Mouse (Mus musculus): ENCODE data around the gene Chrna9. TPM values are rescaled to one million over a fixed set of nuclear protein-coding genes. Genes with fewer than 3 reads are reported as not detected.
"Not testable (repeated sequence)": the region's sequence is repeated elsewhere in the genome, so short reads cannot be mapped to it uniquely, and the experiment has no call there.

Gene Chrna9
- total RNA-seq, 2 experiments from 2014 or later: 0.46 to 0.80 TPM

DNA sequence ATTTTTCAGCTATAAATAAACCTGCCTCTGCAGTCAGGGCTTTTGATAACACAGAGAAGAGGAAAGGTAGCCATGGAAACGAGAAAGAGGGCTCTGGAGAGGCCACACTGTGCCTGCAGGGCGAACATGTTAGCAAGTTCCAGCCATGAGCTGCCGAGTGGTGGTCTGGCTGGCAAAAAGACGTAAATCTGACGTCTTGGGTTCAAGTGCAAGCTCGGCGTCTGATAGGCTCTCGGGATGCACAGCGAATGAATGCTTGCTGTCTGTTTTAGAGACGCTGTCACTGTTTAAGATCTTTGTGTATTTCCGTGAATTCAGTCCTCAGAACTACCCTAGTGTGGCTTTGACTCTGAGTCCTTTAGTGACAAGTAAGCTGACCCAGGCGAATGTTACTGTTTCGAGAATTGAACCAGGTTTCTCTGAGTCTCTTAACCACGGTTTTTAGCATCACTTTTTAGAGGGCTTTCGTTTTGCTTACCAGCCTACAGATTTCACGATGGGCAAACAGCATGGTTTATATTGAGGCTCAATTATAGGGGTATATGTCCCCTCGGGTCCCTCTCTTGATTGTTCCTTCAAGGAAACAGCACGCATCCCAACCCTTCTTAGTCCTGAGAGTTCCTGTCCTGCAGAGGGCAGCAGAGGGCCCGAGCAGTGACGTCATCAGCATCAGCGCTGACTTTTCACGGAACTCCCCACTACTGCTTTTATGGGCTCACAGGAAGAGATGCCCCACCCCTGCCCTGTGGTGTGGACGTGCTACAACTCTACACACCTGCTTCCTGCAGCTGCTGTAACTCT, 20.8 kb downstream of the Chrna9 start:
- DNase-seq (ENCODE audit: low spot score in 2 of 2): peak; percentile 82 to 86

DNA sequence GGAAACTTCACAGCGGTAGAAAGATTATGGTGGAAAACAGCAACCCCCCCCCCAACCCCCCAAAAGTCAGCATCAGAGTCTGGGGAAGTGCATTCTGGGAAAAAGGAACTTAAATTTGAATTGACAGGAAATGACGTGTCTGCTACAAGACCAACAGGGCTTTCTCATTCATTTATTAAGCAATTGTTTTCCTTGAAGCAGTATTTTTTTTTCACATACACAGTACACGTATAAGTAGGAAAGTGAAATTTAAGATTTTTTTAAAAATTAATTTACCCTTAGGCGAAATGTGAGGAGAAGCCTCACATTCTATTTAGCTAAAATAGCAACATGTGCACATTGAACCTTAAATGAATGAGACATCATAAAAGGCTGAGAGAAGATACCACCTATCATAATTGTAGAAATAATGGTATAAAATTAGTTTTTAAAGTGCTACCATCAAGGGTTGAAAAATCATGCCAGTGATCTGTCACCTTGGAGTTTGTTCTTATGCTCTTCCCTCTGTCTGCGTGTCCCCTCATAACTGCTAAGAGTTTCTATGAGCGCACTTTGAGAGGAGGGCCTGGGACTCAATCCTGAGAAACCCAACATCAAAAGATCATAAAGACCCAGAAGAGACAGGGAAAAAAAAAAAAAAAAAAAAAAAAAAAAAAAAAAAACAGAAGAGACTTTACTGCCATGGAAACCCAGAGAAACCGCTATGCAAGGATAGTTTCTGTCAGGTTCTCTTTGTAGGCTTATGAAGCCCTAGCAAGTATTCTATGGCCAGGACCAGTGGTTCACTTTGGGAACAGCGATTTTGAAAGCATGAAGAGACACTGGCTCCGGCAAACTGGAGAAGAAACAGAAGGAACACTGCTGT, 21.7 kb downstream of the Chrna9 start:
- no peak for DNase-seq (ENCODE audit: low spot score in 2 of 2)

DNA sequence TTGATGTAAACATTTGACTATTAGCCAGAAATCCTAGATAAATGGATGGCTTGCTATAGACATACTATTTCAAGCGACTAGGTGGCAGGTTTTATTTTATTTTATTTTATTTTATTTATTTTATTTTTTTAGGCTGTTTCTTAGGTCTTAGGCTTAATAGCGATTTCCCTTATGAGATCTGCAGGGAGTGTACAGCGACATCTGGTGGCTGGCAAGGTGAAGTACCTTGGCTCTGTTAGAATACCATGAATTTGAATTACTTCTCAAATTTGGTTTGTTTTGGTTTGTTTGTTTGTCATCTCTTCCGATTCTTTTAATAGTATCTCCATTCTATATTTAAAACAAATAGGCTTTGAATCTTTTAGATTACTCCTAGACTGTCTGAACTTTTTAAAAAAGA, 23.9 kb downstream of the Chrna9 start:
- peak; percentile 29 to 49 for DNase-seq (ENCODE audit: low spot score in 2 of 2)

DNA sequence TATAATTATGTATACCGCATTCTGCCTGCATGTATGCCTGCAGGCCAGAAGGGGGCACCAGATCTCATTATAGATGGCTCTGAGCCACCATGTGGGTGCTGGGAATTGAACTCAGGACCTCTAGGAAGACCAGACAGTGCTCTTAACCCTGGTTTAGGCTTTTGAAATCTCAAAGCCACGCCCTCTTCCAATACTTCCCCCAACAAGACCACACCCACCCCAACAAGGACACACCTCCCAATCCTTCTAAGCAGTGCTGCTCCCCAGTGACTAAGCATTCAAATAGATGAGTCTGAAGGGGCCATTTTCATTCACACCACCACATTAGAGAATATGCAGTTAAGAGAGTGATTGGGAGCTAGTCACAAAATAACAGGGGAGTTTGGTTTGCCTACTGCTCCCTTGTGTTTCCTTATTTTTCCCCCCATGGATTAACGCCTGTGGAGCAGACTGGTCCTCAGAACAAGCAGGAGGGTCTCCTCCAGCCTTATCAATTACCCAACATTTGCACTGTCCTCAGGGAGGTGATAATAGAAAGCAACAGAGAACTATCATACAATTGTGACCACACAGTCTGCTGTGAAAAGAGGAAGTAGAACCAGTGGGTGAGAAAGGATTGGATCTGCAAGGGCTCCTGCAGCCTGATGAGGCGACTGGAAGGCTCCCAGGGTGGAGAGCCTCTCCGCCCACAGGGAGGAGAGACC, 25.3 kb downstream of the Chrna9 start:
- no peak for DNase-seq (ENCODE audit: low spot score in 2 of 2)

DNA sequence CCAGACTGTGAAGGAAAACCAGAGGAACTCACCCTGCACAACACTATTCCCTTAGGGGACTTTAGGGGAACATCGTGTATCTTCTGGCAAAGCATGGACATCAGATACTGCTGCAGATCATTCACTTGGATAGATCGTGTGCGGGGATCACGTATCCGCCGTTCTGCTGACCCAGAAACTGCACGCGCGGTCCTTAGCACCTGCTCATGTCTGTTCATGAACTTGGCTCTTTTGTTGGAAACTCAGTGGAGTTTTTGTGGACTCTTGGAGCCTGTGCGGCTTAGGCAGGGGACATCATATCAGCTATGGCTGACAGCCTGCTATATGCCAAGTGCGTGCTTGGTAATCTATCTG, 25.9 kb downstream of the Chrna9 start:
- DNase-seq (ENCODE audit: low spot score in 2 of 2): no peak

DNA sequence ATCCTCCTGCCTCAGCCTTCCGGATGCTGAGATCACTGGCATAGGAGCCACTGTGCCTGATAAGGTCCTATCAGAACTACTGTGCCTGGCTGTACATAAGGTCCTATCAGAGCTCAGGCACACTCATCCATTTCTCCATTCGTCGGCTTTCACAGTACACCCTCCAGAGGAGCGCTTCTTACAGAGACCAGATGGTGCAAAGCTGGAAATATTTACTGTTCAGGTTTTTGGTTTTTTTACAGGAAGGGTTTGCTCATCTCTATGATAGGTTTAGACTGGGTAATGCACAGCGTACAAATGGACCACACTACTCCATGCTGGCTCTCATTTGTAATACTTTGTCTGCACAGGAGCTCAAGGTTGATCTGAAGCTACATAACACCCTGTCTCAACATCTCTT, 28.6 kb downstream of the Chrna9 start:
- no peak for DNase-seq (ENCODE audit: low spot score in 2 of 2)

DNA sequence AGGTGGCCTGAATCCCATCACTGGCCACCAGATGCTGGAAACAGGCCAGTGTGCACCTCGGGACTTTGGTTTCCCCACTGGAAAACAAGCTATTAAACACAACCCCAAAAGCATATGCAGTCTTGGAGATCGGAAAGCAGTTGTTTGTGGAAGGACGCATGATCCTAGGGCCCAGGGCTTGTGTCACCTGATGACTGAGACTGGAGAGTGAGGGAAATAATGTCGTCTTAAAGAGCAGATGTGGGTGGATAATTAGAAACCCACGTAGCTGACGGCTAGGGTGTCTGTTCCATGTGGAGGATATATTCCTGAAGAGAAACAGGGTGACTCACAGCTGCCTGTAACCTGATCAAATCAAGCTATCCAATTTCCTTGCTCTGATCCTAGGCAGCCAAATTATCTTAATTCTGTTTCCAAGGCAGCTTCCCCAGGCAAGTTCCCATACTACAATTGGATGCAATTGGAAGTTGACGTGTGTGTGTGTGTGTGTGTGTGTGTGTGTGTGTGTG, 31.1 kb downstream of the Chrna9 start:
- no peak for DNase-seq (ENCODE audit: low spot score in 2 of 2)

DNA sequence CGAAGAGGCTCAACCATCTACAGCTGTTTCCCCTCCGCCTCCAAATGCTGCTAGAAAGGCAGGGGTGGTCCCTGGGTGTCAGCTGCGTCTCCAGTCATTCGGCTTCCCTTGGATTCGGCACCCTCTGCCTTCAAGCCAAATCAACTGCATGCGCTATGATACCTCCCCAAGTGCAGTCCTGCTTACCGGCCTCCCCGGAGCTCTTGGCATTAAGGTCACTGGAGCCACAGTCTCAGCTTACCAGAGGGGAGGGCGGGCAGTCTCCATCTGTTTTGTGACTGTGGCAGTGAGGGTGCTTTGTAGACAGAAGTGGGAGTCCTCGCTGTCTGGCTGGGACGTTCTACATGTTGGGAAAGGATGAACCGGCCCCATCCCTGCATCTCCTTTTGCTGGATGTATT, 32.4 kb downstream of the Chrna9 start:
- no peak for DNase-seq (ENCODE audit: low spot score in 2 of 2)

DNA sequence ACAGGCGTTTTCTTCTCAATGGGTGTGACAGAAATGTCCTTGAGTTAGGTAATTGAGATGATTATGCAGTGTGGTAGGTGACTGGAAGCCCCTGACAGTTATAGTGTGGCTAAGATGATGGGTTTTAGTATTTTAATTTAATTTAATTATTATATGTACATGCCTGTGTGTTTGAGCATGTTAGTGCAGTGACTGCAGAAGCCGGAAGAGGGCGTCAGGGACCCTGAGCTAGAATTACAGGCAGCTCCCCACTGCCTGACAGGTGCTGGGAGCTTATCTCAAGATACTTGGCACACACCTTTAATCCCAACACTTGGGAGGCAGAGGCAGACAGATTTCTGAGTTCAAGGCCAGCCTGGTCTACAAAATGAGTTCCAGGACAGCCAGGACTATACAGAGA, 33.3 kb downstream of the Chrna9 start:
- DNase-seq (ENCODE audit: low spot score in 2 of 2): no peak

DNA sequence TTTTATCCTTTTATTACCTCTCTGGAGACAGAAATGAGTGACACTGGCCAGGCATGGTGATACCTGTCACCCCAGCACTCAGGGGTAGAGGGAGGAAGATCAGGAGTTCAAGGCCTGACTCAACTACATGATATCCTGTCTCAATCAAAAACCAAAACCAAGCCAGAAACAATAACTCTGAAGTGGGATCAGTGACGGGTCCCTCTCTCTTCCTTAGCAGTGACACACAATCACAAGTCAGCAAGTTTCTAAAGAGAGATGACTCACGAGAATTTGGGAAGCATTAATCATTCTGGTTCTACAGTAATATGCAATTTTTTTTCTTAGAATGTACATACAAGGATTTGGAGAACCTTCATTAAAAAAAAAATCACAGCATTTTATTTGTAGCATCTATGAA, 38.5 kb downstream of the Chrna9 start:
- DNase-seq (ENCODE audit: low spot score in 2 of 2): no peak

DNA sequence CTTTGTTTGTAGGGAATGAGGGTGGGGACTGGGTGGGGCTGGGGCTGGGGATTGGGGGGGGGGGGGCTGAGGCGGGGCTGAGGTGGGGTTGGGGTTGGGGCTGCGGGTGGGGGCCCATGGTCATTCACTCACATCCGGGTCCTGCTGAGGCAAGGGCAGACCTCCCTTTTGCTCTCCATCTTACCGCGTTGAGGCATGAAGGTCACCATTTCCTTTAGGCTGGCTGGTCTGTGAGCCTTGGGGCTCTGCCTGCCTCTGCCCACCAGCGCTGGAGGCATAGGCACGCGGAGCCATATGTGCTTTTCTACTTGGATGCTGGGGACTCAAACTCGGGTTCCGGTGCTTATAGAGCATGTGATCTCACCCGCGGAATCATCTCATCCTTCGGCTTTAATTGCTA, 41.0 kb downstream of the Chrna9 start:
- DNase-seq (ENCODE audit: low spot score in 2 of 2): no peak

DNA sequence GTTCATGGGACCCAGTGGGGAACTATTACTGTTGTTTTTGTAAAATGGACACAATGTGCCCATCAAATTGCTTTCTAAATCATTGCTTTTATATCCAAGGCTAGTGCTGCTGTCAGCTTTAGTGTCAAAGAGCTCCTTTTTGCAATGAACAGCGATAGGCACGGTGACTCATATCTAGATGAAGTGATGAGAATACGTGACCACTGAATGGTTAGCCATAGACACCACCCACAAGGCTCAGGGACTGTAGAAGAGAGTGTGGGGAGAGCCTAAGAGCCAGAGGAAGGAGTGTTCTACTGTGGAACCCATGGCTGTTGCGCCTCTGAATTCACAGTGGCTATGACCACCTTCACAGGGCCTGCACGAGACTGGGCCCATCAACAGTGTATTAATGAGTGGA, 51.7 kb downstream of the Chrna9 start:
- no peak for DNase-seq (ENCODE audit: low spot score in 2 of 2)

DNA sequence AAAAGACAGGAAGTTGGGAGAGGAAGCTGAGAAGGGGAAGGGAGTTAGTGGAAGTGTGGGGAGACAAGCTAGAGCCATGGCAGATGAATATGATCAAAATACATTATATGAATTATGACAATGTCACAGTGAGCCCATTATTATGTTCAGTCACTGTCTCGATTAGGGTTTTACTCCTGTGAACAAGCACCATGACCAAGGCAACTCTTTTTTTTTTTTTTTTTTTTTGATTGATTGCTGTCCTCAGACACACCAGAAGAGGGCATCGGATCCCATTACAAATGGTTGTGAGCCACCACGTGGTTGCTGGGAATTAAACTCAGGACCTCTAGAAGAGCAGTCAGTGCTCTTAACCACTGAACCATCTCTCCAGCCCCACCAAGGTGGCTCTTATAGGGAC, 52.3 kb downstream of the Chrna9 start:
- DNase-seq (ENCODE audit: low spot score in 2 of 2): not testable (repeated sequence)

DNA sequence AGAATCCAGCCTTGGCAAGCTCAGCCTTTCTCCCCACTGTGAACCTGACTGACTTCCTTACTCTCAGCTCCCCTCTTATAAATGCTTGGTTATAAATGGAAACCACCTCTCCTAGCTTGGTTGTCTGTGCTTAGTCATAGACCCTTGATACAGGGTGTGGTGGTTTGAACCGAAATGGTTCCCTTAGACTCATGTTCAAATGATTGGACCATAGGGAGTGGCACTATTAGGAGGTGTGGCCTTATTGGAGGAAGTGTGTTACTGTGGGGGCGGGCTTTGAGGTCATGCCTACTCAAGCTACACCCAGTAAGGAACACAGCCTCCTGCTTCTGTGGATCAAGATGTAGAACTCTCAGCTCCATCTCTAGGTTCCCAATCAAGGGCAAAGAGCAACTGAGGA, 56.5 kb downstream of the Chrna9 start:
- no peak for DNase-seq (ENCODE audit: low spot score in 2 of 2)

DNA sequence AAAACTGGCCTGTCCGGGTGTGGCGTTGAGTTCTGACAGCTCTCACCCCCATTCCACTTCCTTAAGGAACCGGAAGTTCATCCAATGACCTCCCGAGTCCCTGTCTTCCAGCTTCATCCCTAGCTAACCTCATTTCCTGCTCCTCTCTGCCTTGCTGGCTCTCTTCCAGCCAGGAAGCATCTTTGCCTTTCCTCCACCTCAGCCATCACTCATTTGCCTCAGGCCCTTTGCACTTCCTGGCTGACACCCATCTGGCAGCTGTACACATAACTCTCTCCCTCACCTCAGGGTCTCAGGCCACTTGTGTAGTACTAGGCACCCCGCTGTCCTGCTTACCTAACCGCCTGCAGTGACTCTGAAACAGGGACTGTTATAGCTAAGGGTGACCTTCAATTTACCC, 59.9 kb downstream of the Chrna9 start:
- DNase-seq (ENCODE audit: low spot score in 2 of 2): no peak

DNA sequence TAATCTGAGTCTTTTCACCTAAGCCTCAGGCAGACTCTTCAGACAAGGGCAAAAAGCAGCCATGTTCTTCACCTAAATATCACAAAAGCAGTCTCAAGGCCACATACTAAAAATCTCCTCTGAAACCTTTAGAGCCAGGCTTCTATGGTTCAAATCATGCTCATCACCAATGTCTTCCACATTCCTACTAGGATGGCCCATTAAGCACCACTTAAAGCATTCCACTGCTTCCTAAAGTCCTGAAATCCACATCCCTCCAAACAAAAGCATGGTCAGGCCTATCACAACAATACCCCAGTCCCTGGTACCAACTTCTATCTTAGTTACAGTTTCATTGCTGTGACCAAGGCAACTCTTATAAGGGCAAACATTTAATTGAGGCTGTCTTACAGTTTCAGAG, 63.1 kb downstream of the Chrna9 start:
- no peak for DNase-seq (ENCODE audit: low spot score in 2 of 2)

DNA sequence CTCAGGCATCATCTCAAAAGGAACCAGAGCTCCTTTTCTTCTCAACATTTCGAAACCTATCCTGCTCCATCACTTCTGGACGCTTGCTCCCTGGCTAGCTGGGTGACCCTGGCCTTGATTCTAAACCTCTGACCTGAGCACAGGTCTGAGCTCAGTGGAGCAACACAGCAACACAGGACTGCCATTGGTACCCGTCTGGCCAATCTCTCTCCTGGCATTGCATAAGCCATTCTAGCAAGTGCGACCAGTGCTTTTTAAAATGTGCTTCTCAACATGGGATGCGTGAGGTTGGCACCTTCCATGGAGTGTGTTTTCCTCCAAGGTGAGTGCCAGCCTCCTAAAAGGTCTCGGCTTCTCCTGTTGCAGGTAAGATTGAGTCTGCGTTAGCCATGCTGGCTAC, 64.4 kb downstream of the Chrna9 start:
- DNase-seq (ENCODE audit: low spot score in 2 of 2): no peak

DNA sequence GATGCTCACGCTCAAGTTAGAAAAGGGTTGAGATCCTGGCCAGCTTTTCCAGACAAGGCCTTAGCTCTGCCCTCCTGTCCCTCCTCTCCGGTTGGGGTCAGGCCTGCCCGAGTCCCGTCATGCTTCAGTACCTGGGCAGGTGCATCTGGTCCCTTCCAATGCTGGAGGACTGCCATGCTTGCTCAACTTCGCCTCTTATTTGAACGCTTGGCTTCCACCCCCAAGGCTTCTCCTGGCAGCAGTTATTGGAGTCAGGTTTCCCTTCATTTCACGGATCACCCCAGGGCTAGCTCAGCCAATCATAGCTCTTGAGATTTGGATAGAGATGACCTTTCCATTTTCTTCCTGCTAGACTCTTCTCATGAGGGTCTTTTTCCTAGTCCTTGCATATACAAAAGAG, 65.4 kb downstream of the Chrna9 start:
- DNase-seq (ENCODE audit: low spot score in 2 of 2): no peak

DNA sequence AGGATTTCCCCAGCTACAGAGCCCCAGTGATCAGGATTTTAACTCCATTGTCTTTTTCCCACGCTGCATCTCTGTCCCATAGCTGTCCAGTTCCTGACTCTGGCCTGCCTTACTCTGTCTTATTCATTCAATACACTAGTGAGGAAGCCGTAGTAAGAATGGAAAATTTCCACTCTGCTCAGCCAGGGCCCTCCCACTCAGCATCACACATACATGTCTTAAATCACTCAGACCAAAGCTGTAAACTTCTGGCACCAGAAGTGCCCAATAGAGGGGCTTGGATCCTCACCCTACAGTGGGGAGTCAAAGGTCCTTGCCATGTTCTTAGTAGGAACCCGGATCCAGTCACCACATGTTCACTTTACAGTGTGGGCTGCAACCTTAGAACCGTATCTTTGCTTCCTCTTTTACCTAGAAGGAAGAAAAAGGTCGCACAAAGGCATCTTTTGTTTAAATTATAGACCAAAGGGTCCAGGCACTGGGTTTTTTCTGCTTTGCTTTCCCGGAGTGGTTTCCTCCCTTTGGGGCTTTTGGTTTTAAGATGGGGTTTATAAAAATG, 65.9 kb downstream of the Chrna9 start:
- no peak for DNase-seq (ENCODE audit: low spot score in 2 of 2)

DNA sequence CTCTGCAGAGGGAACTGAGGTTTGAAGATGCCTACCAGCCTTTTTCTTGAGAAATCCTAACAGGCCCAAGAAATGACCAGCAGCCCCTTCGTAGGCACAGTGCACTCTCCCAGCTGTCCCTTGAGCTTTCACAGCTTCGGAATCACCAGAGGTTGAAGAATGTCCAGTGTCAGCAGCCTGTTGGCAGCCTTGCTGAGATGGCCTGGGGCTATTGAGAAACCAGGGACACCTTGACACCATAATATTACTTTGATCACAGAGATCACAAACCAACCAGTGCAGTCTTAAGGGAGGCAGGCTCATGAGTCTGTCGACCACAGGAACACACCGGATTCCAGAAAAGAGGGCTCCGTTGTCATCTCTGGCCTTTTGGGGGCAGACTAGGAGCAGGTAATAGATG, 66.5 kb downstream of the Chrna9 start:
- DNase-seq (ENCODE audit: low spot score in 2 of 2): no peak

DNA sequence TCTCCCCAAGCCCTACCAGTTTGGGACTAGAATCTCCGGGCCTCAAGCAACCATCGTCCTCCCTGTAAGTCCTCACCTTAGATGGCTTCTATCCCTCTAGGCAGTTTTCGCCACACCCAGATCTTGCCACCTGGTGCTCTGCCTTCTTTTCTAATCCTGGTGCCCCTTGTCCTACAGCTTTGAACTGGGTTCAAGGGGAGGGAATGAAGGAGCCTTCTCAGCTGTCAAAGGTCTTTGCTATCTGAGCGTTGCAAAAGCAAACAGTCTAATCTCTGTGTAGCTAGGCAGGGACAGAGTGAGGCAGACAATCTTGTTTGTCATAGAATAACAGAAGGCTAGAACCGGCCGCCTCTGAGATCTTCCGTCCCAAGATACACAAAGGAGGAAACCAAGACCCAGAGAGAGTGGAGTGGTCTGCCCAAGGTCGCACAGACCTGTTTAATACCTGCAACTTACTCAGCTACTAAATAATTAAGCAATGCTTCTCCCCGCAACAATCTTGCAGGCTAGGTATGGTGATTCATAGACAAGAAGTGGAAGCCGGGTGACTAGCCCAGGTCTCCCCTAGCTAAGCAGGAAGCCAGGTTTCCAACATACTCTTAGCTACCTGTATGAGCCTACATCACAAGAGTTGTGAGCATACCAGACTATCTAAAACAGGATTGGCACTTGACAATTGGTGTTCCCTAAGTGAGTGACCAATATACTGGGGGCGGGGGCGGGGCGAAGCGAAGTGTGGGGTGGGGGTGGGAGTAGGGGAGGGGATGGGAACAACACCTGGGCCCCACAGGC, 69.6 kb downstream of the Chrna9 start, which contains the start of gene 9130230L23Rik:
Gene 9130230L23Rik, minus strand, starts transcription at position 152 of the 792 bp plus-strand sequence.
- no peak for DNase-seq (ENCODE audit: low spot score in 2 of 2)

All from adrenal gland, adult 18-20 months (tissue).